Mouse (Mus musculus) kidney, adult 2 months (tissue): ENCODE measurements around the gene Rnf38.

ENCODE experiments used
- CTCF ChIP-seq: fragments of 200-500 bp; conservative IDR thresholded peaks from 2 replicates; pipeline ENCODE4 v1.5.1; 2011; ENCODE audit warnings: low read depth, mild to moderate bottlenecking, control low read depth, low read length, moderate library complexity, mixed read lengths; ENCODE audit not compliant: insufficient read depth, insufficient read length
- POLR2A ChIP-seq: fragments of 200-500 bp; IDR thresholded peaks from one replicate; pipeline ENCODE4 v1.6.1; 2011; ENCODE audit warnings: low read depth, low read length, control low read depth

DNA sequence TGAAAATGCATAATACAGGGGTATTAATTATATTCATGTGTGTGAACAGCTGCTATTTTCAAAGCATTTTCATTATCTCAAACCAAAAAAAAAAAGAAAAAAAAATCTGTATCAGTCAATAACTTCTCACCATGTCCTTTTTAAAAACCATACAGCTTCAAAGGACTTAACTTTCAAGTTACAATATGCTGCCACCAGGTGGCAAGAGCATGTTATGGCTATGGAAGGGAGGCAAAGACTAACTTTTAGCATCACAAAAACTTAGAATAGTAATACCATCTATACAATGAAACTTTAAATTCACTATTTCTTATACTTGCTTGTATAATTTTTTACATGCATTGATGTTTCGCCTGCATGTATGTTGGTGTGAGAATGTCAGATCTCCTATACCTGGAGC, 33.6 kb downstream of the Rnf38 start:
- TF ChIP-seq CTCF (no peak), POLR2A (no peak)
